Mouse (Mus musculus) liver, embryonic 14.5 days (tissue): ENCODE measurements at regions not wholly inside any gene's neighbourhood (a gene's known extent, or its start where the extent isn't known, plus 50 kb on each side); places are given as distances from the start of the nearest gene placed in this dataset.

ENCODE experiments used
- CTCF ChIP-seq: IDR thresholded peaks from 2 replicates; pipeline ENCODE4 v1.5.1; 2016; ENCODE audit warnings: antibody characterized with exemption, low read depth, control low read depth
- EP300 ChIP-seq: IDR thresholded peaks from 2 replicates; pipeline ENCODE4 v1.6.1; 2016; ENCODE audit warnings: antibody characterized with exemption, low read depth

DNA sequence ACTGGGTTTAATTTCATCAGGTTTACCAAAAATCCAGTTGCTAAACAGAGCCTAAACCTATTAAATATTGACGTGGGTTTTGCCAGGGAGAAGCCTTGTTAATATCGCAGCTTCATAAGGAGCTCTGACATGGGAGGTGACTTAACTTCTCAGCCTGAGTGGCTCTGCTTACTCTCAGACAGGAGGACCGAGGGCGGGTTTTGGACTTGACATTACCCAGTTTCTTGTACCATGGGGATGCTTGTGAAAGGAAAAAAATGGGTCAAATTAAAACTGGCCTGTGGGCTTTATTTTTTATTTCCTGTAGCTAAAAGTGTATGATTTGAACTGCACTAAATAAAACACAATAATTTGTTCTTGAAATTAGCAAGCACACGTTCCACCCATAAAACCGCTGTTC lies 524.9 kb downstream of the Ccdc171 start:
- TF ChIP-seq CTCF (no peak), EP300 (no peak)
